Mouse (Mus musculus): ENCODE measurements around the gene Ptgfrn. TPM values are rescaled to one million over a fixed set of nuclear protein-coding genes. Genes with fewer than 3 reads are reported as not detected.

The Ptgfrn gene
- polyA plus RNA-seq, 1 experiment from 2014 or later: 2.4 TPM

GRCm38 (mm10) chr3:101111321-101111720 is 1.2 kb upstream of the Ptgfrn start:
- H3K27me3 ChIP-seq (replicated peaks; ENCODE audit: control insufficient read depth, insufficient read depth, low read length): peaks cover 49% of the 10 kb centered on the region
- no peaks in the 10 kb centered on the region for H3K36me3 ChIP-seq (ENCODE audit: control insufficient read depth, insufficient read depth, low read length)
- DNase-seq (ENCODE audit: low spot score) (no peak), ATAC-seq (replicated peaks; ENCODE audit: low FRiP score) (no peak)
- H3K9ac ChIP-seq (ENCODE audit: low read depth, low read length): no peak overlapping the region
- WGBS: 71% methylated on average over 10 of the region's 10 CpGs
- H3K27ac ChIP-seq (ENCODE audit: low read depth, low read length): no peak overlapping the region
- no peaks in the 10 kb centered on the region for H3K9me3 ChIP-seq (ENCODE audit: control insufficient read depth, low read length)
- no peak overlapping the region for H3K4me2 ChIP-seq
- peaks cover 12% of the 10 kb centered on the region for H3K4me1 ChIP-seq (replicated peaks; ENCODE audit: control insufficient read depth, insufficient read depth, low read length)
- H3K4me3 ChIP-seq (ENCODE audit: low read depth, low read length): no peak overlapping the region

GRCm38 (mm10) chr3:101110838-101111103 is 693 bp upstream of the Ptgfrn start:
- Histone ChIP-seq H3K9ac (ENCODE audit: low read depth, low read length) (no peak overlapping the region), H3K4me1 (replicated peaks; ENCODE audit: control insufficient read depth, insufficient read depth, low read length) (peaks cover 12% of the 10 kb centered on the region), H3K4me2 (peak overlapping the region; percentile 72), H3K4me3 (ENCODE audit: low read depth, low read length) (peak overlapping the region; percentile 66), H3K27me3 (replicated peaks; ENCODE audit: control insufficient read depth, insufficient read depth, low read length) (peaks cover 49% of the 10 kb centered on the region), H3K9me3 (ENCODE audit: control insufficient read depth, low read length) (no peaks in the 10 kb centered on the region), H3K36me3 (ENCODE audit: control insufficient read depth, insufficient read depth, low read length) (no peaks in the 10 kb centered on the region), H3K27ac (ENCODE audit: low read depth, low read length) (no peak overlapping the region)
- no peak for DNase-seq (ENCODE audit: low spot score)
- no peak for ATAC-seq (replicated peaks; ENCODE audit: low FRiP score)

GRCm38 (mm10) chr3:101109558-101110021 is 488 bp downstream of the Ptgfrn start:
- peak; percentile 46 for DNase-seq (ENCODE audit: low spot score)
- H3K4me3 ChIP-seq (ENCODE audit: low read depth, low read length): peak overlapping the region; percentile 66
- peaks cover 49% of the 10 kb centered on the region for H3K27me3 ChIP-seq (replicated peaks; ENCODE audit: control insufficient read depth, insufficient read depth, low read length)
- peak; percentile 49; the same call in 1 of the 2 replicates for ATAC-seq (replicated peaks; ENCODE audit: low FRiP score)
- no peaks in the 10 kb centered on the region for H3K36me3 ChIP-seq (ENCODE audit: control insufficient read depth, insufficient read depth, low read length)
- H3K9me3 ChIP-seq (ENCODE audit: control insufficient read depth, low read length): no peaks in the 10 kb centered on the region
- peak overlapping the region; percentile 41 for H3K27ac ChIP-seq (ENCODE audit: low read depth, low read length)
- peak overlapping the region; percentile 72 for H3K4me2 ChIP-seq
- H3K4me1 ChIP-seq (replicated peaks; ENCODE audit: control insufficient read depth, insufficient read depth, low read length): peaks cover 12% of the 10 kb centered on the region
- WGBS: 2% methylated on average over 31 of the region's 47 CpGs
- H3K9ac ChIP-seq (ENCODE audit: low read depth, low read length): peak overlapping the region; percentile 61

- no peaks in the 10 kb centered on the region for H3K36me3 ChIP-seq (ENCODE audit: control insufficient read depth, insufficient read depth, low read length)
- H3K4me1 ChIP-seq (replicated peaks; ENCODE audit: control insufficient read depth, insufficient read depth, low read length): peaks cover 12% of the 10 kb centered on the region
- H3K27me3 ChIP-seq (replicated peaks; ENCODE audit: control insufficient read depth, insufficient read depth, low read length): peaks cover 49% of the 10 kb centered on the region
- peak overlapping the region; percentile 66 for H3K4me3 ChIP-seq (ENCODE audit: low read depth, low read length)
- no peaks in the 10 kb centered on the region for H3K9me3 ChIP-seq (ENCODE audit: control insufficient read depth, low read length)
- H3K9ac ChIP-seq (ENCODE audit: low read depth, low read length): no peak overlapping the region
- no peak for ATAC-seq (replicated peaks; ENCODE audit: low FRiP score)
- WGBS: 27% methylated on average over 5 of the region's 5 CpGs
- no peak for DNase-seq (ENCODE audit: low spot score)
- no peak overlapping the region for H3K27ac ChIP-seq (ENCODE audit: low read depth, low read length)
- H3K4me2 ChIP-seq: peak overlapping the region; percentile 72
Measured at GRCm38 (mm10) chr3:101108848-101109247, 1.2 kb downstream of the Ptgfrn start.

GRCm38 (mm10) chr3:101108282-101108681 is 1.8 kb downstream of the Ptgfrn start:
- 51% methylated on average over 3 of the region's 3 CpGs for WGBS
- Histone ChIP-seq H3K36me3 (ENCODE audit: control insufficient read depth, insufficient read depth, low read length) (no peaks in the 10 kb centered on the region), H3K27ac (ENCODE audit: low read depth, low read length) (no peak overlapping the region), H3K9ac (ENCODE audit: low read depth, low read length) (no peak overlapping the region), H3K4me1 (replicated peaks; ENCODE audit: control insufficient read depth, insufficient read depth, low read length) (peaks cover 12% of the 10 kb centered on the region), H3K27me3 (replicated peaks; ENCODE audit: control insufficient read depth, insufficient read depth, low read length) (peaks cover 49% of the 10 kb centered on the region), H3K9me3 (ENCODE audit: control insufficient read depth, low read length) (no peaks in the 10 kb centered on the region), H3K4me2 (peak overlapping the region; percentile 72; the same call in 1 of the 2 replicates), H3K4me3 (ENCODE audit: low read depth, low read length) (no peak overlapping the region)
- DNase-seq (ENCODE audit: low spot score): no peak
- ATAC-seq (replicated peaks; ENCODE audit: low FRiP score): no peak

GRCm38 (mm10) chr3:101106326-101106725 is 3.8 kb downstream of the Ptgfrn start:
- Histone ChIP-seq H3K9ac (ENCODE audit: low read depth, low read length) (no peak overlapping the region), H3K4me3 (ENCODE audit: low read depth, low read length) (no peak overlapping the region), H3K4me2 (no peak overlapping the region), H3K4me1 (replicated peaks; ENCODE audit: control insufficient read depth, insufficient read depth, low read length) (peaks cover 9% of the 10 kb centered on the region), H3K36me3 (ENCODE audit: control insufficient read depth, insufficient read depth, low read length) (no peaks in the 10 kb centered on the region; the same call in 1 of the 2 replicates), H3K27ac (ENCODE audit: low read depth, low read length) (no peak overlapping the region), H3K9me3 (ENCODE audit: control insufficient read depth, low read length) (no peaks in the 10 kb centered on the region), H3K27me3 (replicated peaks; ENCODE audit: control insufficient read depth, insufficient read depth, low read length) (peaks cover 41% of the 10 kb centered on the region)
- DNase-seq (ENCODE audit: low spot score) (no peak), ATAC-seq (replicated peaks; ENCODE audit: low FRiP score) (no peak)
- WGBS: 80% methylated on average over 3 of the region's 3 CpGs

- H3K9me3 ChIP-seq (ENCODE audit: control insufficient read depth, low read length): no peaks in the 10 kb centered on the region
- H3K27me3 ChIP-seq (replicated peaks; ENCODE audit: control insufficient read depth, insufficient read depth, low read length): peaks cover 32% of the 10 kb centered on the region
- 83% methylated on average over 11 of the region's 11 CpGs for WGBS
- DNase-seq (ENCODE audit: low spot score) (no peak), ATAC-seq (replicated peaks; ENCODE audit: low FRiP score) (no peak)
- peaks cover 9% of the 10 kb centered on the region for H3K4me1 ChIP-seq (replicated peaks; ENCODE audit: control insufficient read depth, insufficient read depth, low read length)
- no peak overlapping the region for H3K4me2 ChIP-seq
- no peak overlapping the region for H3K4me3 ChIP-seq (ENCODE audit: low read depth, low read length)
- no peak overlapping the region for H3K9ac ChIP-seq (ENCODE audit: low read depth, low read length)
- no peaks in the 10 kb centered on the region; the same call in 1 of the 2 replicates for H3K36me3 ChIP-seq (ENCODE audit: control insufficient read depth, insufficient read depth, low read length)
- no peak overlapping the region for H3K27ac ChIP-seq (ENCODE audit: low read depth, low read length)
Measured at GRCm38 (mm10) chr3:101105486-101105885, 4.6 kb downstream of the Ptgfrn start.

GRCm38 (mm10) chr3:101104883-101105282 is 5.2 kb downstream of the Ptgfrn start:
- Histone ChIP-seq H3K4me1 (replicated peaks; ENCODE audit: control insufficient read depth, insufficient read depth, low read length) (peaks cover 9% of the 10 kb centered on the region), H3K9ac (ENCODE audit: low read depth, low read length) (no peak overlapping the region), H3K36me3 (ENCODE audit: control insufficient read depth, insufficient read depth, low read length) (no peaks in the 10 kb centered on the region; the same call in 1 of the 2 replicates), H3K4me2 (no peak overlapping the region), H3K9me3 (ENCODE audit: control insufficient read depth, low read length) (no peaks in the 10 kb centered on the region), H3K27ac (ENCODE audit: low read depth, low read length) (no peak overlapping the region), H3K27me3 (replicated peaks; ENCODE audit: control insufficient read depth, insufficient read depth, low read length) (peaks cover 26% of the 10 kb centered on the region), H3K4me3 (ENCODE audit: low read depth, low read length) (no peak overlapping the region)
- 88% methylated on average over 9 of the region's 9 CpGs for WGBS
- no peak for ATAC-seq (replicated peaks; ENCODE audit: low FRiP score)
- DNase-seq (ENCODE audit: low spot score): no peak

- no peak overlapping the region for H3K4me2 ChIP-seq
- H3K27ac ChIP-seq (ENCODE audit: low read depth, low read length): no peak overlapping the region
- H3K36me3 ChIP-seq (ENCODE audit: control insufficient read depth, insufficient read depth, low read length): no peaks in the 10 kb centered on the region; the same call in 1 of the 2 replicates
- no peak overlapping the region for H3K4me3 ChIP-seq (ENCODE audit: low read depth, low read length)
- 80% methylated on average over 9 of the region's 9 CpGs for WGBS
- DNase-seq (ENCODE audit: low spot score) (no peak), ATAC-seq (replicated peaks; ENCODE audit: low FRiP score) (no peak)
- H3K27me3 ChIP-seq (replicated peaks; ENCODE audit: control insufficient read depth, insufficient read depth, low read length): peaks cover 15% of the 10 kb centered on the region
- H3K9ac ChIP-seq (ENCODE audit: low read depth, low read length): no peak overlapping the region
- peaks cover 7% of the 10 kb centered on the region for H3K4me1 ChIP-seq (replicated peaks; ENCODE audit: control insufficient read depth, insufficient read depth, low read length)
- no peaks in the 10 kb centered on the region for H3K9me3 ChIP-seq (ENCODE audit: control insufficient read depth, low read length)
Measured at GRCm38 (mm10) chr3:101103770-101104169, 6.3 kb downstream of the Ptgfrn start.
